Mouse (Mus musculus) c-Kit-positive CD71-positive TER-119-positive erythroid progenitor cells, embryonic 14.5 days (primary cell): ENCODE results near the gene Map4k2.
A peak's percentile ranks its signal among the peaks of the same experiment; 100 is the strongest.

ENCODE experiments used
- DNase-seq: peaks from one replicate; pipeline ENCODE4 v3.0.0-alpha.2; 2013; ENCODE audit warnings: low spot score

Gene Map4k2

GRCm38 (mm10) chr19:6315573-6315972 is 25.4 kb upstream of the Map4k2 start:
- DNase-seq, result no peak

DNA sequence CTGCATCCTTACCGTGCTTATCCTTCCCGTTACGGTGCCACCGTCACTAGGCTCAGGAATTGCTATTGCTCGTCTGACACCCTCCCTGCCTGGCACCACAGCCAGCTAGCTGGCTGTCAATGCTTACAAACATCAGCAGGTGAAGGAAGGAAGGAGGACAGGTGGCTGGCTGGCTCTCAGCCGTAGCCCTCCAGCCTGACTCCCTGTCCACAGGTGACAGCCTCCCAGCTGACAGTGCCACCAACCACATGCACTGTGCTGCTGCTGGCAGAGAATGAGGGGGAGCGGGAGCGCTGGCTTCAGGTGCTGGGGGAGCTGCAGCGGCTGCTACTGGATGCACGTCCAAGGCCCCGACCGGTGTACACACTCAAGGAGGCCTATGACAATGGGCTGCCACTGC is 22.8 kb upstream of the Map4k2 start:
- DNase-seq, result no peak

DNA sequence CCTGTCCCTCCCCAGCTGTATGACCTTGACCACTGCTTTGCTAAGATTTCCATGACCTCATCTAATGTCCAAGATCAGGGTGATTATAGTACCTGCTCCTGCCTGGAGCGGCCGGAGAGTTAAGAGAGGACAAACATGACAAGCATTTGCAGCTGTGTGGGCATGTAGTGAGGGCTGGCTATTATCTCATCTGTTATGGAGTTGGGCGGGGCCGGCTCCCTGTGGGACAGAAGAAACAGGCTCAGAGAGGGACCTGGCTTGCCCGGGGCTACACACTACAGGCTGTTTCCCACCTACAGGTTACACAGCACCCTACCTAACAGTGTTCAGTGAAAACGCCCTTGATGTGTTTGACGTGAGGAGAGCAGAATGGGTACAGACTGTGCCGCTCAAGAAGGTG is 19.6 kb upstream of the Map4k2 start:
- no peak for DNase-seq

DNA sequence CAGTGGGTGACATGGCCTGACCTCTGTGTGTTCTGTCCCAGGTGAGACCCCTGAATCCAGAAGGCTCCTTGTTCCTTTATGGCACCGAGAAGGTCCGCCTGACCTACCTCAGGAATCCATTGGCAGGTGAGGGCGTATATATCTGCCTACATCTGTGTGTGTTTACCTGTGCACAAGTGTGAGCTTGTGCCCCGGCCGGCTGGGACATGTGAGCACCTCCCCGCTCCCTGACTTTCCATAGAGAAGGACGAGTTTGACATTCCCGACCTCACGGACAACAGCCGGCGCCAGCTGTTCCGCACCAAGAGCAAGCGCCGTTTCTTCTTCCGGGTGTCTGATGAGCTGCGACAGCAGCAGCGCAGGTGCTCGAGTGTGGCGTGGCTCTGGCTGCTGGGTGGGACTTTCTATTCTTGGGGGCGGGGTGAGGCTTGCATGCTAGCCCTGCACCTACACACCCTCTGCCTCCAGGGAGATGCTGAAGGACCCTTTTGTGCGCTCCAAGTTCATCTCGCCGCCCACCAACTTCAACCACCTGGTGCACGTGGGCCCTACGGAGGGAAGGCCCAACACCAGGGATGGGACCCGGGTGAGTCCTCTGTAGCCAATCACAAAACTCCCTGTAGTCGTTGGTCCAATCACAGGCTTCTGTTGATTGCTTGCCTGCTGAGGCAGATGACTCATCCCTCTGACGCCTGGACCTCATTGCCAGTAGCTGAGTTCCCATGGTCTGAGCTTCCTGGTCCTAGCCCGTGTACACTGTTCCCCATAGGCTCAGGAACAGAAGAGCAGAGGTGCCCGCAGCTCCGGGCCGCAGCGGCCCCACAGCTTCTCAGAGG is 18.9 kb upstream of the Map4k2 start:
- DNase-seq, result no peak

GRCm38 (mm10) chr19:6324751-6325150 is 16.2 kb upstream of the Map4k2 start:
- no peak for DNase-seq

- no peak for DNase-seq
Observed at GRCm38 (mm10) chr19:6331178-6331577, 9.8 kb upstream of the Map4k2 start.

DNA sequence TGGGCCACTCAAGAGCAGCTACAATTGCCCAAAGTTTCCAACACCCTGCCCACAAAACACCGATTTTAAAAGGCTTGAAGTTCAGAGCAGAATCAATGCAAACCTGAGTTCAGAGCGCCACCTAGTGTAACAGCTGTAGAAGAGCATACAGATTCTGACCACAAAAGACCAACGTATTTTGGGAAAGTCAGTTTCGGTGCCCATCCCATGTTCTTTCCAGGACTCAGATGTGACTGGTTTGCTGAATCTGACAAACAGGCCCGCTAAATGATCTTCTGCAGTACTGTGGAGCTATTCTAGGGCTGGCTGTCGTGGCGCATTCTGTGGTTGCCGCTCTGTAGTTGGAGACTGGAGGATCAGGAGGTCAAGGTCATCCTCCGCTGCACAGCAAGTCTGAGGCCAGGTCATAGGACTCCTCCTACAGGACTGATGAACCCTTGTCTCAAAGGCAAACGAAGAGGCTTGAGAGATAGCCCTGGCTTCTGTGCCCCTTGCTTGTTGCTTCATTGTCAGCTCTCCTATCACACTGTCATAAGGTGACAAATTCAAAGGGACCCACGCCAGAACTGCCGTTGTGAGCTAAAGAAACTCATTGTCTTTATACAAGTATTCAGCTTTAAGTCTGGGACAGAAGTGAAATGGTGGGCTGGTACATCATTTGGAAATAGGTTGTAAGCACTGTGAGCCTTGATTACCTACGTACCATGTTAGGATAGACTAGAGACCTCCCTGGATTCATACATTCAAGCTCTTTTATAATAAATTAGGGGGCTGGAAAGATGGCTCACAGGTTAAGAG is 9.0 kb upstream of the Map4k2 start:
- no peak for DNase-seq

DNA sequence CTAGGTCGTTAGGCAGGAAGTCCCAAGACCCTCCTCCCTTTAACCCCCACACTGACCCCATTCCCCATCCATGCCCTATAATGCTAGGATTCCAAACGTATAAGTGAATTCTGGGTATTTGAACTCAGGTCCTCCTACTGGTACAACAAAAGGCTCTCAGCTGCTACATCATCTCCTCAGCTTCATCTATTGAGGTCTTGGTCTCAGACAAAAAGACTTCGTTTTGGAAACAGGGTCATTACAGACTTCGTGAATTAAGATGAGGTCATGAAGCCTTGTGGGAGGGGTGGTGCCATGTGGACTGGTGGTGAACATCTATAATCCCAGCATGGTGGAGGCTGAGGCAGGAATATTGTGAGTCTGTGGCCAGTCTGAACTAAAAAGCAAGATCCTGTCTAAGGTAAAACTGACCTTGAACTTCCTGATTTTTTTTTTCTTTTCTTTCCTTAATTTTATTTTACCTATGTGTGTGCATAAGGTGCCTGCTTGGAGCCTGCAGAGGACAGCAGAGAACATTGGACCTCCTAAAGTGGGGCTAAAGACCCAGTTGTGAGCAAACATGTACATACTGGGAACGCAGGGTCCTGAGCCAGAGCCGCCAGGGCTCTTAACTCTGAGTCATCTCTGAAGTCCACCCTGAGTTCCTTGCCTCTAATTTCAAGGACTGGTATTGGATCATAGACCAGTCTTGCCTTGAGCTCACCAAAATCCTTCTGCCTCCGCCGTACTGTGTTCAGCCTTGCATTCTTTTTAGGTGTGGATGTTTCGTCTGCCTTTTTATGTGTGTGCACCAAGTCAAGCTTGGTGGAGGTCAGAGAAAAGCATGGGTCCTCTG is 7.0 kb upstream of the Map4k2 start:
- DNase-seq, result no peak

DNA sequence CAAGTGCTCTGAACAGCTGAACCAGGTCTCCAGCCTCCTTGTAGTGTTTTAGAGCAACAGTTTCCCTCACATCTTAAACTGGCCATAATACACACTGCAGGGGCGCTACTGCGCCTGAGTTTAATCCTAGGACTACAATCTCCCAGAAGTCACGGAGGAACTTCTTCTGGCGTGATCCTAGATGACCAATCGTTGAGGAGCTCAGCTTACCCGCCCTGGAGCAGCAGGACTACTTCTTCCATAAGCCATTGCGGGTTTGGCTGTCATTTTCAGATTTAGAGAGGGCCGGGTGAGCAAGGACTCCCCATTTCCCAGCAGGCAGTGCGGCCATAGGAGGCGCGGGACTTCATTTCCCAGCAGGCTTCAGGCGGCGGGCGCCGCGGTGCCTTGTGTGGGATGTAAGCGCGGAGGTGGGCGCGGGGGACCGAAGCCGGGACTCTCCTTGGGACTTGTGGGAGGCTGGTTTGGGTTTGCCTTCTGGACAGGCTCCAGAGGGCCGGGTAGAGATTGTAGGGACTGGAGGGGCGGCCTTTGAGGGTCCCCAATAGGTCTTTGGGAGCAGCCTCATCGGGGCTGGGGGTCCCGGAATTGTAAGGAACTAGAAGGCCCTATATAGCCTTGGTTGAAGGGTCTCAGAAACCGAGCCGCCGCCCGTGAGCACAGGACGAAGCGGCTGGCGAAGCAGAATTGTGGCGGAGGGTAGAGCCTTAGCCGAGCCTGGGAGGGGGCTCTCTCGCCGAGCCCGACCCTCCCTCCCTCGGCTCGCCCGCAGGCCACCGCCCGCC is 6.1 kb upstream of the Map4k2 start, which contains the start of gene Men1:
Gene Men1, plus strand, starts transcription at position 307 of the 785 bp plus-strand sequence.
- DNase-seq, result peak; percentile 91

DNA sequence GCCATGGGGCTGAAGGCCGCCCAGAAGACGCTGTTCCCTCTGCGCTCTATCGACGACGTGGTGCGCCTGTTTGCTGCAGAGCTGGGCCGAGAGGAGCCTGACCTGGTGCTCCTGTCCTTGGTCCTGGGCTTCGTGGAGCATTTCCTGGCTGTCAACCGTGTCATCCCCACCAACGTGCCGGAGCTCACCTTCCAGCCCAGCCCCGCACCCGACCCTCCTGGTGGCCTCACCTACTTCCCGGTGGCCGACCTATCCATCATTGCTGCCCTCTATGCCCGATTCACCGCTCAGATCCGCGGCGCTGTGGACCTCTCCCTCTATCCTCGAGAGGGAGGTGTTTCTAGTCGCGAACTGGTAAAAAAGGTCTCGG is 5.5 kb upstream of the Map4k2 start:
- no peak for DNase-seq

GRCm38 (mm10) chr19:6336920-6337319 is 4.0 kb upstream of the Map4k2 start:
- no peak for DNase-seq

- DNase-seq, result no peak
Observed at GRCm38 (mm10) chr19:6338171-6338570, 2.8 kb upstream of the Map4k2 start.

GRCm38 (mm10) chr19:6338716-6339115 is 2.2 kb upstream of the Map4k2 start:
- DNase-seq, result no peak

DNA sequence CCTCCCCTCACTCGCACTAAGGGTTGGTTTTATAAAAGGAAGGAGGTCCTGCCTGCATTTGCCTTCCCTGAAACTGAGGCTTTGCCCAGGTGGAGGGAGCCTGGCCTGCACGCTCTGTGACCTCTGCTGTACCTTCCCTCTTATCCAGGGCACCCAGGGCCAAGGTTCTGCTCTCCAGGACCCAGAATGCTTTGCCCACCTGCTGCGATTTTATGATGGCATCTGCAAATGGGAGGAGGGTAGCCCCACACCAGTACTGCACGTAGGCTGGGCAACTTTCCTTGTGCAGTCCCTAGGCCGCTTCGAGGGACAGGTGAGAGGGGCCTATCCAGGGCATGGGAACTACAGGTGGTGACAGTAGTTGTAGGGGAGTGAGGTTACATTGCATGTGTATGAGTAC is 1.7 kb upstream of the Map4k2 start:
- no peak for DNase-seq

- DNase-seq, result no peak
Observed at GRCm38 (mm10) chr19:6339890-6340504, 938 bp upstream of the Map4k2 start.

DNA sequence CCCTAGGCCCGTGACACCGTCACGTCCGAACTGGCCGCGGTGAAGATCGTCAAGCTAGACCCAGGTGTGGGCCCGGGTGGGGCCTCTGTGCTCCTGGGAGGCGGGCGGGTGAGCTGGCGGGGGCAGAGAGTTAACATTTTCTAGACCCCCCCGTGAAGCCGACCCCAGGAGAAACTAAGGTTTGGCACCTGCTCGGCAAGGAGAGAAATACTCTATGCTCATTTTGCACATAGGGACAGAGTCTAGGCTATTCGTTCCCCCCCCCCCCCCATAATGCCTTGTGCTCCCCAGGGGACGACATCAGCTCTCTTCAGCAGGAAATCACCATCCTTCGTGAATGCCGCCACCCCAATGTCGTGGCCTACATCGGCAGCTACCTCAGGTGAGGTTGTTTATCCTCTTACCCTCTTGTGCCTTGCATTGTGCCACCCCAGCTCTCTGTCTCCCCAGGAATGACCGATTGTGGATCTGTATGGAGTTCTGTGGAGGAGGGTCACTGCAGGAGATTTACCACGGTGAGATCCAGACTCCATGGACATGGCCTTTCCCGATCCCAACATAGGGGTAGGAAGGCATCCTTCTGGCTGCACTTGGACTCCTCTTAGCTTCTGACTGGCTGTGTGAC is 630 bp downstream of the Map4k2 start:
- no peak for DNase-seq

DNA sequence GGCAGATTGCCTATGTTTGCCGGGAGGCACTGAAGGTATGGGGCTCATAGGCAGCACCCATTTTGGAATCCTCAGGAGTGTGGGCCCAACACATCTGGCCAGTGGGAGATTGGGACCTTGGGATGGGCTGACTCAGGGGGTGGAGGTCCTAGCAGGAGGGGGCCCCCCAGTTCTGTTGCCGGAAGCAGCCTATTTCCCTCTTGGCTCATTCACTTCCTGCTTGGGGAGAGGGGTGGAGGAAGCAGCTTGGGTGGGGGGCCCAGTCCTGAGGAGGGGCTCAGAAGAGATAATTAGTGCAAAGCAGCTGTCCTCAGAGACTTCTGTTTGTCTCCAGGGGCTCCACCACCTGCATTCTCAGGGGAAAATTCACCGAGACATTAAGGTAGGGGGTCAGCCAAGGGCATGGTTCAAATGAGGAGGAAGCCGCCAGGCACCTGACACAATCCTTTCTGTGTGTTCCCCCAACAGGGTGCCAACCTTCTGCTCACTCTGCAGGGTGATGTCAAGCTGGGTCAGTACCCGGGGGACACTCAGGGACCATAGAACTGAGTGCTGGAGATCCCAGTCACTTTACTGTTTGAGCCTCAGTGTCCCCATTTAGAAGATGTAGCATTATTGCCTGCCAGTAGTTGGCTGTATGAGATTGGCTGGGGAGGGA is 1.5 kb downstream of the Map4k2 start:
- no peak for DNase-seq

- DNase-seq, result no peak
Observed at GRCm38 (mm10) chr19:6343066-6343925, 2.4 kb downstream of the Map4k2 start.

DNA sequence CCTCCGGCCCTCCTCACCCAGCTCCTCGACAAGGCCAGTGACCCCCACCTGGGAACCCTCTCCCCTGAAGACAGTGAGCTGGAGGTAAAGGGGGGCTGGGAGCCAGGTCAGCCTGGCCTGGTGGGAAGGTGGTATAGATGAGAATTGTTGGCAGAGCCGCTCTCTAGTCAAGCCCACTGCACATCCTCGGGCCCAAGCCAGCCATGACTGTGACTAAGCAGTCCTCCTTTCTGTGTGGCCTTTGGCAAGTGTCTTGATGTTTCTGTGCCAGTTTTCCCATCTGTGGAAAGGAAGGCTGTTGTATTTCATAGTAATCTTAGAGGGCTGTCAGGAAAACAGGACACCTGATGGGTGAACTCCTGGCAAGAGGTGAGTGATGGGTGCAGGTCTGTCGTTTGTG is 3.1 kb downstream of the Map4k2 start:
- DNase-seq, result no peak
